Mouse (Mus musculus): Measurements from ENCODE around the gene Rpl38.

Rpl38 gene

DNA sequence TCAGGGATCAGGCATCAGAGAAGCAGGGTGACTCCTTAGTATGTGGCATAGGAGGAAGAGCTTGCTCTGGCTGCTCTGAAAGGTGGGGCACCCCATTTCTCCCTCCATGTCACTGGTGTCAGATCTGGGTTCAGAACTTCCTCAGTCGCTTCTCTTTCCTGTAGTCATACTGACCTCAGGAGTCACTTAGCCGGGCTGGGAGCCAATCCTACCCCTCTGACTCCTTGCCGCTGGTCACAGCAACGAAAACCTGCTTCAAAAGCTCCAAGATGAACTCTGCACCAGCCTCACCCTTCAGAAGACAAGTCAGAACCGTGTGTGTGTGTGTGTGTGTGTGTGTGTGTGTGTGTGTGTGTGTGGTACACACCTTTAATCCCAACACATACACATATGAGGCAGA, 38.0 kb downstream of the Rpl38 start:
- DNase-seq = no peak

DNA sequence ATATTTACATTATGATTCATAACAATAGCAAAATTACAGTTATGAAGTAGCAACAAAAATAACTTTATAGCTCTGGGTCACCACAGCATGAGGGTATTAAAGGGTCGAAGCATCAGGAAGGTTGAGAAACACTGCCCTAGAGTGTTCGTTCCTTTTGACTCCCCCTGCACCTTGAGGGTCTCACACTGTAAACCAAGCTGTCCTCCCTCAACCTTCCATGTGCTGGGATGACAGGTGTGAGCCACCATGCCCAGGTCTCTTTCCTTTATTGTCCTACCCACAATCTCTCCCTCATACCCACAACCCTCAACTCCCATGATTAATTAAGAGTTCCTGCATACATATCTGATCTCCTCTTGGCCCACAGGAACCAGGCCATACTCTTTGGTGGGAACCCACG, 43.1 kb downstream of the Rpl38 start:
- no peak for DNase-seq

DNA sequence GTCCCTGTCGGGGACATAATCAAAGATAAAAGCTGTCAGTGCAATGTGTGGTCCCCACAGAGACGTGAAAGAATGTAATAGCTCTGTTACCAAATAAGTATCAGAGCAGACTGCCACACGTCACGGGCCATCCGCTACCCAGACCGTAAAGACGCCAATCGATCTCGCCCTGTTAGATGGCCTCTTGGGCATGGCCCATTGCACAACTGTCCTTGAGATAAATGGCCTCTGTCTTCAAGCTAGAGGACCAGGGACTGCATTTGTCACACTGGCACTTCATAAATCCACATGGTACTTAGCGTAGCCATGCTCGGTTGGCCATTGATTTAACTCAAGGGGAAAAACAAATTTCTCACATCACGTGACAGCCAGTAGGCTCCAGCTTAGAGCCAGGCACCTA, 43.5 kb downstream of the Rpl38 start:
- DNase-seq = no peak

DNA sequence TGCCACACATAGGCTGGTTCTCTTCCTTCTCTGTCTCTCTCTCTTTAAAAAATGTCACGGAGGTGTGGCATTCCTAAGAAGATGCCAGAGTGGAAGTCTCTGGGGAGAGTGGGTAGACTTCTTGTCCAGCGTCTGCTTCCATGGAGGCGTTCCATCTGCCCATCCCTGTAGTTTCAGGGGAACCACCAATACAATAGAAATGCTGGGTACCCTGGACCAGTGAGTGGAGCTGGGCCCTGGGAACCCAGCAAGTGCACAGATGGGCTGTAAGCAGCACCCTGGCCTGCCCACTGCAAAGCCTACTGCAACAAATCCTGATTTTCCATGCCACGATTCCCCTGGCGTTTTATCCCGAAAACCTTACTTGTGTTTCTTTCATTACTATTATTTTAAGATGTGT, 46.2 kb downstream of the Rpl38 start:
- DNase-seq = no peak

DNA sequence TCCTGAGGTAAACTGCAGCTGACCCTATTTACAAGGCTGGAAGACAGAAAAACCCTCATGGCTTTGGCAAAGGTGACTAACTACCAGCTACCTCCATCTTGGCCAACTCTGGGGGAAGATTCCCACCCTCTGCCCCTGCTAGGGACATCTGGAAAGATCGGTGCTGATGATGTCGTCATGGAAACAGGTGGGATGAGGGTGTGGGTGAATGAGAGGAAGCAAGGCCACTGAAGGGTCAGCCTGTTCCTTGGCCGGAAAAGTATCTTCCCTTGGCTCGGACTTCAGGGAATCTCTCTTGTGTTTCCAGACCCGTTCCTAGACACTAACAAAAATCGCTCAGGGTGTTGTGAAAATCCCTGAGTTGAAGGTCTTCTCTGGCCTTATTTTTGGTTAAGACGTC, 47.2 kb downstream of the Rpl38 start:
- DNase-seq = no peak

DNA sequence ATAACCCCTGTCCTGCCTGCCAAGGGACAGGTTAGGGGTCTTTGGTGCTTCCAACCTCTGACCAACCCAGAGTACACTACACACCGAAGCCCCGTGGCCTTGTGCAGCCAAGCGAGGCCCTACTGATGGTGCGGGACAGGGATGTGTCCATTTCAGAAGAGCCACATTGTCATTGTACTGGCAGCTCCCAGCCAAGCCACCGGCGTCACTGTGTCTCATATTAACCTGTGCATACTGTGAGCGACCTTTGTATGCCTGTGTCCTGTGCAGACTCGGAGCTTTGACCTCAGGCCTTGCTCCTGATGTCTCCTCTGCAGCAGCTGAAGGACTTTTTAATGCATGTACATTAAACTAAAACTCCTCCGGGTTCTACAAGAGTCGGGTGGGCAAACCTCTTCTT, 52.2 kb downstream of the Rpl38 start:
- no peak for DNase-seq

Measured in cerebellum, adult 9-10 months (tissue).